Mouse (Mus musculus) lung, adult 2 months (tissue): ENCODE data around the gene Ptov1. TPM values are rescaled to one million over a fixed set of nuclear protein-coding genes. Genes with fewer than 3 reads are reported as not detected.
"Not testable (repeated sequence)": the region's sequence is repeated elsewhere in the genome, so short reads cannot be mapped to it uniquely, and the experiment has no call there.

Experiments used
- DNase-seq: peaks from one replicate; pipeline ENCODE4 v3.0.0; 2022
- H3K4me1 ChIP-seq: fragments of 200-500 bp; 2 replicates; pipeline ENCODE4 v1.6.1; 2011; ENCODE audit warnings: low read length; ENCODE audit not compliant: control insufficient read depth, insufficient read depth
- H3K4me3 ChIP-seq: fragments of 200-500 bp; replicated peaks from 2 replicates; pipeline ENCODE3; 2011; ENCODE audit warnings: low read depth, mild to moderate bottlenecking, control low read depth, low read length; ENCODE audit errors: extremely low read depth
- CTCF ChIP-seq: fragments of 200-500 bp; IDR thresholded peaks from 2 replicates; pipeline ENCODE4 v1.5.1; 2011; ENCODE audit warnings: mild to moderate bottlenecking, low read length, control low read depth; ENCODE audit not compliant: insufficient read depth
- POLR2A ChIP-seq: fragments of 200-500 bp; IDR thresholded peaks from 2 replicates; pipeline ENCODE4 v1.6.1; 2011; ENCODE audit warnings: low read depth, mild to moderate bottlenecking, control low read depth, low read length, borderline replicate concordance; ENCODE audit errors: extremely low read depth
- WGBS: fragments of 180-500 bp; shearing (Covaris S2); methylation state at CpG from one replicate; pipeline ENCODE4 v1.1.7; 2018; 5-methylcytosine and 5-hydroxymethylcytosine counted together
- polyA plus RNA-seq: library from polyadenylated mRNA; depleted of rRNA; stranded (reverse); fragments of >200 nt; gene quantifications from 2 replicates; pipeline ENCODE4 v1.2.3, GENCODE M21; 2012

Ptov1 gene
- polyA plus RNA-seq, 1 experiment: 280 TPM

GRCm38 (mm10) chr7:44890737-44891136 is 21.1 kb upstream of the Ptov1 start:
- Histone ChIP-seq H3K4me1 (peaks cover 10% of the 10 kb centered on the region), H3K4me3 (no peak overlapping the region)
- TF ChIP-seq POLR2A: no peak
- TF ChIP-seq CTCF: no peak
- no peak for DNase-seq
- 48% methylated on average over 4 of the region's 4 CpGs for WGBS

GRCm38 (mm10) chr7:44890180-44890579 is 20.6 kb upstream of the Ptov1 start:
- no peak overlapping the region for H3K4me3 ChIP-seq
- H3K4me1 ChIP-seq: peaks cover 9% of the 10 kb centered on the region
- WGBS: 67% methylated on average over 7 of the region's 7 CpGs
- no peak for DNase-seq
- TF ChIP-seq CTCF (no peak), POLR2A (no peak)

DNA sequence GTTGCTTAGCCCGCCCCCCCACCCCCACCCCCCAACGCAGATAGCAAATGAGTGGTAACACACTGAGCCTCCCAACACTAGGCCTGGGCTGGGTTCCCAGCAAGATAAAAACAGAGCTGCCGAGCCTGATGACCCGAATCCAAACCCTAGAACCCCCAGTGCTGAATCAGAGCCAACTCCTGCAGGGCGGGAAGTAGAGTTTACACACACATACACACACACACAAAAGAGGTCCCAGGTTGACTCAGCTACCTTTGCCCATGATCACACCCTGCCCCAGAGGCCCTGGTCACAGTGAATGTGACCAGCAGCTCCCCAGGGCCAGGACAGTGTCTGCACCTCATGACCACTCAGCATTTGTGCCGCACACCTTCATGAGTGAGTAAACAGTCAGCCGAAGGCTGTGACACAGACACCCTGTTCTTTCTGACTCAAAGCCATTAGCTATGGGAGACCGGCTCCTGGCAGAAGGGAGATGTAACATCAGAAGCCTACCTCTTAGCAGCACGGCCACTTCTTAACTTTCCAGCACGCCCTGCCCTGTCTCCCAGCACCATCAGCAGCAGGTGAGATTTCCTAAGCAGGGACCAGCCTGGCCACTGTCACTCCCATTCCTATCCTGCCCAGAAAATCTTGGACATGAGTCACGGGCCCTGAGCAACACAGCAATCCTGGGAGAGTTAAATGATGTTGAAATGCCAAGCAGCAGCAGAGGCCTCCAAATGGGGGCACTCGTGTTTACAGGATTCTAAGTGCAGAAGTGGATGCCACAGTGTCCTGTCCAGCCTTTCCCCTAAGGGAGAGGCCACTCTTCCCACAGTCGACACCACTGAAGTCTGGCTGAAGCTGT is 18.9 kb upstream of the Ptov1 start:
- DNase-seq: no peak
- Histone ChIP-seq H3K4me1 (peaks cover 6% of the 10 kb centered on the region; the same call in 1 of the 2 replicates), H3K4me3 (no peak overlapping the region)
- 67% methylated on average over 13 of the region's 13 CpGs for WGBS
- TF ChIP-seq CTCF (no peak), POLR2A (no peak)

GRCm38 (mm10) chr7:44886964-44887363 is 17.4 kb upstream of the Ptov1 start:
- 87% methylated on average over 7 of the region's 7 CpGs for WGBS
- Histone ChIP-seq H3K4me3 (no peak overlapping the region), H3K4me1 (peaks cover 6% of the 10 kb centered on the region; the same call in 1 of the 2 replicates)
- TF ChIP-seq POLR2A: no peak
- no peak for TF ChIP-seq CTCF
- no peak for DNase-seq

DNA sequence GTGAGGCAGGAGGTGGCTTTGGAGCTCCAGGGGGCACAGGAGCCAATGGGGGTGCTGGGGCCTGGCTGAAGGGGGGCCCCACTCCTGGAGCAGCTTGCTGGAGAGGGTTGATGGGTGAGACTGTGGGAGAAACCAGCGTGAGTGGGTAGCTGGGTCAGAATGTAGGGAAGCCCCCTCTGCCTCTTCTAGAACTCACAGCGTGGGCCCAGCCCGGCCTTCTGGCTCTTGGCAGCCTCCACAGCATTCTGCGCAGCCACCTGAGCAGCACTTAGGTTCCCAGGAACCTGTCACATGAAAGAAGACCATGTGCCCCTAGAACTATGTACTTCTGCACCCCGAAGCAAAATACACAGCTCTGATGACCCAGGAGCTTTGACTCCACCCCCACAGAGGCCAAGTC is 15.0 kb upstream of the Ptov1 start:
- Histone ChIP-seq H3K4me1 (no peaks in the 10 kb centered on the region), H3K4me3 (no peak overlapping the region)
- DNase-seq: no peak
- 88% methylated on average over 5 of the region's 5 CpGs for WGBS
- TF ChIP-seq CTCF (no peak), POLR2A (no peak)

DNA sequence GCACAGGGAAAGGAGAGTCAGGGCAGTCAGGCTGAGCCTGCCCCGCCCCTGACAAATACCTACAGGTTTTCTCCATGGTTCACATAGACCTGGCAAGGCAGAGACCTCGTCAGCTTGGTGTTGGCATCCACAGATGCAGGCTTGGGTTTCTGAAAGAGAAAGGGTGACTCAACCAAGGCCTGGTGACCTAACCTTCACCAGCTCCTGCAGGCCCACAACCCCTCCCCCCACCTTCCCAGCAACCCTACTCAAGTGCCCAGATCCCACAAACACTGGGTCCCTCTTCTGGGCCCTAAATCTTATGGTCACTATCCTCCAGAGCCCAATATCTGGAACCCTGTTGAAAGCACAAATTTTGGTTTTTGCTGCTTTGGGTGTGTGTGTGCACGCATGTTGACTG is 13.4 kb upstream of the Ptov1 start:
- no peak overlapping the region for H3K4me3 ChIP-seq
- H3K4me1 ChIP-seq: no peaks in the 10 kb centered on the region
- WGBS: 91% methylated on average over 3 of the region's 3 CpGs
- no peak for DNase-seq
- TF ChIP-seq POLR2A (no peak), CTCF (no peak)

DNA sequence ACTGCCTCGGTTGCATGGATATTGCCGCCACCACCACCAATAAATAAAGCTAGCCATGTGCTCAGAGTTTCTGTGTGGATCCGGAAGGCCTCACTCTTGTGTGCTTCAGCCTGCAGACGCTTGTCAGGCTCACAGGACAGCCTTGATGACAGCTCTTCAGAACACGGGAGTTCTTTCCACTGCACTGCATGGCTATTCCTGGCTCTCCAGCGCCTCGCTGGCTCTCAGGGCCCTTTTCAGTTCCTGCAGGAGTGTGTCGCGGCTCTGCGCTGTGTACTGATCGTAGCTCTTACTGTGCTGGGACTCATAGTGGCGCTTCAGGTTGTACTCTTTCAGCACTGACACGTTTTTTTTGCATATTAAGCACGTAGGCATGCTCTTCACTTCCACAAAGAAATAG is 8.2 kb upstream of the Ptov1 start:
- WGBS: 82% methylated on average over 14 of the region's 14 CpGs
- no peak for DNase-seq
- Histone ChIP-seq H3K4me1 (no peaks in the 10 kb centered on the region), H3K4me3 (no peak overlapping the region)
- TF ChIP-seq POLR2A (no peak), CTCF (no peak)

GRCm38 (mm10) chr7:44871774-44872173 is 2.2 kb upstream of the Ptov1 start:
- 94% methylated on average over 2 of the region's 2 CpGs for WGBS
- peaks cover 12% of the 10 kb centered on the region for H3K4me1 ChIP-seq
- not testable (repeated sequence) for DNase-seq, H3K4me3 ChIP-seq

DNA sequence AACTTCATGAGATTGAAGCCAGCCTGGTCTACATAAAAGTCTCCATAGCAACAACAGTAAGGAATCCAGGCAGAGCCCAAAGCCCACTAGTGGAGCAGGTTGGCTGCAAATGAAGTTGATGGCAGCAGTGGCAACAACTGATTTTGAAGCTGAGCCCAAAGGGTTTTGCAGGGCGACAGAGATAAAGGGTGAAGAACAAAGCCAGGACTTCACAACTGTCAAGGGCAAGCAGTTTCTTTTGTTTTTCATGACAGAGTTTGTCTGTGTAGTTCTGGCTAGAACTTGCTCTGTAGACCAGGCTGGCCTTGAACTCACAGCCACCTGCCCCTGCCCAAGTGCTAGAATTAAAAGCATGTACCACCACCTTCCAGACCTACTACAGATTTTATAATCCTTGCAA is 1.6 kb upstream of the Ptov1 start:
- WGBS: 83% methylated on average over 1 of the region's 1 CpGs
- no peak for DNase-seq
- H3K4me1 ChIP-seq: peaks cover 18% of the 10 kb centered on the region
- TF ChIP-seq POLR2A (no peak), CTCF (no peak)
- no peak overlapping the region for H3K4me3 ChIP-seq

GRCm38 (mm10) chr7:44870614-44871013 is 1.0 kb upstream of the Ptov1 start:
- DNase-seq: no peak
- no peak for TF ChIP-seq CTCF
- no peak for TF ChIP-seq POLR2A
- Histone ChIP-seq H3K4me1 (peaks cover 21% of the 10 kb centered on the region), H3K4me3 (no peak overlapping the region)
- WGBS: 72% methylated on average over 6 of the region's 6 CpGs
